Mouse (Mus musculus): Measurements from ENCODE around the gene Rbm43. TPM values are rescaled to one million over a fixed set of nuclear protein-coding genes. Genes with fewer than 3 reads are reported as not detected.

The Rbm43 gene
- total and polyA plus RNA-seq, 2 experiments from 2014 or later: 9.4 to 15.7 TPM

- Histone ChIP-seq H3K4me2 (ENCODE audit: low read depth, low read length, poor library complexity, severe bottlenecking) (peak overlapping the region; percentile 92), H3K9ac (replicated peaks; ENCODE audit: low read length, poor library complexity, severe bottlenecking) (no peak overlapping the region), H3K27ac (ENCODE audit: low read depth, low read length) (no peak overlapping the region), H3K36me3 (ENCODE audit: insufficient read depth, low read length) (no peaks in the 10 kb centered on the region), H3K27me3 (ENCODE audit: insufficient read depth, low read length) (no peaks in the 10 kb centered on the region), H3K4me3 (ENCODE audit: low read depth, low read length) (peak overlapping the region; percentile 61), H3K4me1 (ENCODE audit: insufficient read depth, low read length) (no peaks in the 10 kb centered on the region), H3K9me3 (ENCODE audit: low read length) (no peaks in the 10 kb centered on the region)
- 72% methylated on average over 5 of the region's 5 CpGs for WGBS
- TF ChIP-seq CTCF (IDR thresholded peaks at IDR 0.05): no peak
- DNase-seq (ENCODE audit: low spot score) (peak; percentile 12), ATAC-seq (ENCODE audit: low FRiP score) (no peak)
Measured at GRCm38 (mm10) chr2:51972142-51972541, 37.2 kb upstream of the Rbm43 start.

GRCm38 (mm10) chr2:51970897-51971296 is 35.9 kb upstream of the Rbm43 start:
- no peak for DNase-seq (ENCODE audit: low spot score)
- Histone ChIP-seq H3K36me3 (ENCODE audit: insufficient read depth, low read length) (no peaks in the 10 kb centered on the region), H3K27ac (ENCODE audit: low read depth, low read length) (no peak overlapping the region), H3K27me3 (ENCODE audit: insufficient read depth, low read length) (no peaks in the 10 kb centered on the region), H3K9ac (replicated peaks; ENCODE audit: low read length, poor library complexity, severe bottlenecking) (no peak overlapping the region), H3K4me1 (ENCODE audit: insufficient read depth, low read length) (no peaks in the 10 kb centered on the region), H3K4me2 (ENCODE audit: low read depth, low read length, poor library complexity, severe bottlenecking) (no peak overlapping the region), H3K9me3 (ENCODE audit: low read length) (no peaks in the 10 kb centered on the region), H3K4me3 (ENCODE audit: low read depth, low read length) (no peak overlapping the region)
- WGBS: 98% methylated on average over 4 of the region's 4 CpGs
- no peak for TF ChIP-seq CTCF (IDR thresholded peaks at IDR 0.05)
- no peak for ATAC-seq (ENCODE audit: low FRiP score)

- no peak for TF ChIP-seq CTCF (IDR thresholded peaks at IDR 0.05)
- Histone ChIP-seq H3K36me3 (ENCODE audit: insufficient read depth, low read length) (no peaks in the 10 kb centered on the region), H3K27ac (ENCODE audit: low read depth, low read length) (no peak overlapping the region), H3K9ac (replicated peaks; ENCODE audit: low read length, poor library complexity, severe bottlenecking) (no peak overlapping the region), H3K27me3 (ENCODE audit: insufficient read depth, low read length) (no peaks in the 10 kb centered on the region), H3K4me1 (ENCODE audit: insufficient read depth, low read length) (no peaks in the 10 kb centered on the region), H3K4me2 (ENCODE audit: low read depth, low read length, poor library complexity, severe bottlenecking) (no peak overlapping the region), H3K9me3 (ENCODE audit: low read length) (no peaks in the 10 kb centered on the region), H3K4me3 (ENCODE audit: low read depth, low read length) (no peak overlapping the region)
- no peak for ATAC-seq (ENCODE audit: low FRiP score)
- WGBS: 91% methylated on average over 3 of the region's 3 CpGs
- no peak for DNase-seq (ENCODE audit: low spot score)
Measured at GRCm38 (mm10) chr2:51967288-51967687, 32.3 kb upstream of the Rbm43 start.

- Histone ChIP-seq H3K36me3 (ENCODE audit: insufficient read depth, low read length) (no peaks in the 10 kb centered on the region), H3K4me2 (ENCODE audit: low read depth, low read length, poor library complexity, severe bottlenecking) (no peak overlapping the region), H3K9me3 (ENCODE audit: low read length) (no peaks in the 10 kb centered on the region), H3K4me3 (ENCODE audit: low read depth, low read length) (no peak overlapping the region), H3K4me1 (ENCODE audit: insufficient read depth, low read length) (no peaks in the 10 kb centered on the region), H3K9ac (replicated peaks; ENCODE audit: low read length, poor library complexity, severe bottlenecking) (no peak overlapping the region), H3K27me3 (ENCODE audit: insufficient read depth, low read length) (no peaks in the 10 kb centered on the region), H3K27ac (ENCODE audit: low read depth, low read length) (no peak overlapping the region)
- WGBS: 85% methylated on average over 7 of the region's 7 CpGs
- ATAC-seq (ENCODE audit: low FRiP score) (no peak), DNase-seq (ENCODE audit: low spot score) (no peak)
- no peak for TF ChIP-seq CTCF (IDR thresholded peaks at IDR 0.05)
Measured at GRCm38 (mm10) chr2:51953648-51954204, 18.8 kb upstream of the Rbm43 start.

GRCm38 (mm10) chr2:51950876-51951275 is 15.9 kb upstream of the Rbm43 start:
- 65% methylated on average over 1 of the region's 1 CpGs for WGBS
- DNase-seq (ENCODE audit: low spot score) (no peak), ATAC-seq (ENCODE audit: low FRiP score) (no peak)
- no peak for TF ChIP-seq CTCF (IDR thresholded peaks at IDR 0.05)
- no peaks in the 10 kb centered on the region for H3K27me3 ChIP-seq (ENCODE audit: insufficient read depth, low read length)
- H3K4me2 ChIP-seq (ENCODE audit: low read depth, low read length, poor library complexity, severe bottlenecking): no peak overlapping the region
- no peaks in the 10 kb centered on the region for H3K9me3 ChIP-seq (ENCODE audit: low read length)
- no peak overlapping the region for H3K27ac ChIP-seq (ENCODE audit: low read depth, low read length)
- no peak overlapping the region for H3K9ac ChIP-seq (replicated peaks; ENCODE audit: low read length, poor library complexity, severe bottlenecking)
- H3K4me1 ChIP-seq (ENCODE audit: insufficient read depth, low read length): no peaks in the 10 kb centered on the region
- no peaks in the 10 kb centered on the region for H3K36me3 ChIP-seq (ENCODE audit: insufficient read depth, low read length)
- H3K4me3 ChIP-seq (ENCODE audit: low read depth, low read length): no peak overlapping the region

GRCm38 (mm10) chr2:51948105-51948830 is 13.3 kb upstream of the Rbm43 start:
- Histone ChIP-seq H3K36me3 (ENCODE audit: insufficient read depth, low read length) (no peaks in the 10 kb centered on the region), H3K4me2 (ENCODE audit: low read depth, low read length, poor library complexity, severe bottlenecking) (no peak overlapping the region), H3K27me3 (ENCODE audit: insufficient read depth, low read length) (no peaks in the 10 kb centered on the region), H3K9me3 (ENCODE audit: low read length) (no peaks in the 10 kb centered on the region), H3K27ac (ENCODE audit: low read depth, low read length) (no peak overlapping the region), H3K4me1 (ENCODE audit: insufficient read depth, low read length) (no peaks in the 10 kb centered on the region), H3K4me3 (ENCODE audit: low read depth, low read length) (no peak overlapping the region), H3K9ac (replicated peaks; ENCODE audit: low read length, poor library complexity, severe bottlenecking) (no peak overlapping the region)
- no peak for TF ChIP-seq CTCF (IDR thresholded peaks at IDR 0.05)
- no peak for ATAC-seq (ENCODE audit: low FRiP score)
- 85% methylated on average over 6 of the region's 6 CpGs for WGBS
- peak; percentile 55 for DNase-seq (ENCODE audit: low spot score)

Data from midbrain, postnatal 0 days (tissue).